Mouse (Mus musculus) ovary, postnatal 10 days (tissue): Measurements from ENCODE around the gene Med22.

ENCODE experiments used
- DNase-seq: peaks from one replicate; pipeline ENCODE4 v3.0.0; 2022; ENCODE audit warnings: low spot score

Gene Med22

DNA sequence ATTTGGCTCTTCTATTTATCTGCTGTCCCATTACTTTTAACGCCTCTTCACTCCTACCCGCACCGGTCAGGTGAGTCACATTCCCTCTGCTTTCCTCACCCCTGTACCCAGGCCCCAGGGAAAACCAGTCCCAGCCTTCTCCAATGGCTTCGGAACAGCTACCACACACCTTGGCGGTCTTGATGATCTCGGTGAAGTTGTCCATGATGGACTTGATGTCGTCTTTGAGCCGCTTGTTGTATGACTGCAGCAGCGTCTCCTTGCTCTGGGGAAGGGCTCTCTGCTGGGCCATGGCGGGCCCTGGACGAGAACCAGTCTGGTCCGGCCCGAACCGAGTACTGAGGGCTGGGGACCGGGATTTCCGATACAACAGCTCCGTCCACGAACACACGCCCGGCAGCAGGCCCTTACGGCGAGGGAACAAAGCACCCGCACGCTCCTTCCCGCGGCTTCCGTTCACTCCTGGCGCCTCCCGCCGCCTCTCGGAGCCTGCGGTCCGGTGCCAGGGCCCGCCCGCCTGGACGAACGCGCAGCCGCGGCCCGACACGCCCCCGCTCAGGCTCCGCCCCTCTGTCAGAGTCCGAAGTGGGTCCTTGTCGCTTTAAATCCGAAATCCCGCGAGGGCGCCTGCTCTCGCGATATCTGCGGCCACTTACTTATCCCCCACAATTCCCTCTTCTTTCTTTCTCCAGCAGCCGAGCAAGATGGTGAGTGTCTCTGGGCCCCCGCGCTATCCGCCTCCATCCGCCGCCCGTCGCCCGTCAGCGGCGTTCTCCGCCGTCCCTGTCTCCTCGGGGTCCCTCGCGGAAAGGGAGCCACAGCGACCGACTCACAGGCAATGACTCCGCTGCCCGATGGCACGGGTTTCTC is at the start of gene Med22, which contains the start of gene Rpl7a:
Med22 (minus strand) TSS at position 554 of the 870 bp plus-strand sequence.
Rpl7a (plus strand) TSS at position 641 of the 870 bp plus-strand sequence.
- peak; percentile 99 for DNase-seq

GRCm38 (mm10) chr2:26957488-26957859 is 47.0 kb upstream of the Med22 start:
- DNase-seq, result no peak

- no peak for DNase-seq
These were observed 46.5 kb upstream of the Med22 start for GRCm38 (mm10) chr2:26956811-26957487.

DNA sequence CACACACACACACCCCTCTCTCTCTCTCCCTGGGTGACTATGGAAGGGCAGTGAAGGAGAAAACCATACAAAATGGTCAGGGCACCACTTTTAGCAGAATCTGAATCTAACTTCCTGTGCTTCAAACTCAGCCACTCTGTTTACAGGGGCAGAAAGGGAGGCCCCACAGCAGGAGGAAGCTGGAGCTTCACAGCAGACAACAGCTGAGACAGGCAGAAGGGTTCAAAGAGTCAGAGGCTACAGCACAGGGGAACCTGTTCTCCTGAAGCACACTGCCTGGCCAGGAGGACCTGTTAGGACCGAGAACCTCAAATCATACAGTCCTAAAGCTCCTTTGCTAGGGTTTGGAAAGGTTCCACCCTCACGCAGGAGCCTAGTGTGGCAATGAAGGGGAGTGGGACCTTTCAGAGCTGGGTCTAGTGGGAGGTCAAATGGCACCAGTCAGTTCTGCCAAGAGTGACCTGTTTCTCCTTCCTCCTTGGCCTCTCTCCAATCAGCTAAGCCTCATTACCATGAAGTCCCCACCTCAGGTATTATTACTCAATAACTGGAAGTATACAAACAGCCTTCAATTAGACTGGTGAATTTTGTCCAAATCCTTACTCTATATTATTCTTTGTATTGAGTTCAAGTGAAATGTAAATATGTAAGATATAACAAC is 44.4 kb upstream of the Med22 start:
- no peak for DNase-seq

- no peak for DNase-seq
These were observed 42.4 kb upstream of the Med22 start for GRCm38 (mm10) chr2:26952866-26953265.

GRCm38 (mm10) chr2:26952193-26952592 is 41.7 kb upstream of the Med22 start:
- DNase-seq, result no peak

DNA sequence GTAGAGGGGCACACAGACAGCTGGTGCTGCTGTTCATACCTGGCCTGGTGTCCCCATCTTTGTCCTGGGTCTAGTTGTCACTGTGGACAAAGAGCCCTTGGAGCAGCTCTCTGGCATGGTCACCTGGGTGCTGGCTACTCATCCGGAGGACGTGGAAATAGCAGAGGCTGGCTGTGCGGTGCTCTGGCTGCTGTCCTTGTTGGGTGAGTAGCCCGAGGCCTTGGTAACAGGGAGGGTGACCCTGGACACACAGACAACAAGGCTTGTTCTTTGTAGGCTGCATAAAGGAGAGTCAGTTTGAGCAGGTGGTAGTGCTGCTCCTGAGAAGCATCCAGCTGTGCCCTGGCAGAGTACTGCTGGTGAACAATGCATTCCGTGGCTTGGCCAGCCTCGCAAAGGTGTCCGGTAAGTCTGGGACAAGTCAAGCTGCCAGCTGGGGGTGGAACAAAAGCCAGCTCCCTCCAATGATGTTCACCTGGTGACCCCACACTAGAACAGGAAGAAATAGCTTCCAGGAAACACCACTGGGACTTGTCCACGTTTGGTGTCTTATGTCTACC is 40.9 kb upstream of the Med22 start:
- DNase-seq, result no peak

DNA sequence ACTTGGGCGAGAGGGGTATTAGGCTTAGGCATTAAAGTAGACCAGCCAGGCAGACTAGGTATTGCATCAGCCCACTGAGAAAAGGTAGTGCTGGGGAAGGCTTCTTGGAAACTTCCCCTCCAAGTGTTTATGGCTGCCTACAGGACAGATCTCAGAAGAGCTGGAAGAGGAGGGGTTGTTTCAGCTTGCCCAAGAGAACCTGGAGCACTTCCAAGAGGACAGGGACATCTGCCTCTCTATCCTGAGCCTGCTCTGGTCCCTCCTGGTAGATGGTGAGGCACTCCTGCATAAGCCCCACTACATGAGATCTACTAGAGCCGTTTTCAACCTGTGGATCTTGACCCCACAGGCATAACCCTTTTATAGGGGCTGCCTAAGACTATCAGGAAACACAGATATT is 39.9 kb upstream of the Med22 start:
- DNase-seq, result no peak

GRCm38 (mm10) chr2:26943253-26943652 is 32.8 kb upstream of the Med22 start:
- no peak for DNase-seq

DNA sequence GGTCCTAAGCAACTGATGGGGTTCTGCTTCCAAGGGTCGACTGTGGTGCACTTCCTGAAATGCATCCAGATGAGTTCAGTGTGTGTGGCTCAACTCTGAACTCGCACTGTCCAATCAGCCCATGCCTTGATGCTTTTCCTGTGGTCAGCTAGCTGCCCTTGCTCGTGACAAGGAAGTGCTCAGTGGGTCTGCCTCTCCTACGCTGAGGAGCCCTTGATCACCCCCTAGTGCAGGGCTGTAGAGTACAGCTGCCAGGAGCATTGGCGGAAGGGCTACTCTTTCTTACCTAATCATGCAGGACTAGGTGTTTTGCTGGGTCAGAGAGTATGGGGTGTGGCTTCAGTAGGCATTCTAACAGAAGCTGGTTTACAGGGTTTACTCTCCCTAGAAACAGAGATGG is 31.1 kb upstream of the Med22 start:
- no peak for DNase-seq

GRCm38 (mm10) chr2:26936425-26936824 is 25.9 kb upstream of the Med22 start:
- DNase-seq, result no peak

- DNase-seq, result no peak
These were observed 24.8 kb upstream of the Med22 start for GRCm38 (mm10) chr2:26935286-26935685.

DNA sequence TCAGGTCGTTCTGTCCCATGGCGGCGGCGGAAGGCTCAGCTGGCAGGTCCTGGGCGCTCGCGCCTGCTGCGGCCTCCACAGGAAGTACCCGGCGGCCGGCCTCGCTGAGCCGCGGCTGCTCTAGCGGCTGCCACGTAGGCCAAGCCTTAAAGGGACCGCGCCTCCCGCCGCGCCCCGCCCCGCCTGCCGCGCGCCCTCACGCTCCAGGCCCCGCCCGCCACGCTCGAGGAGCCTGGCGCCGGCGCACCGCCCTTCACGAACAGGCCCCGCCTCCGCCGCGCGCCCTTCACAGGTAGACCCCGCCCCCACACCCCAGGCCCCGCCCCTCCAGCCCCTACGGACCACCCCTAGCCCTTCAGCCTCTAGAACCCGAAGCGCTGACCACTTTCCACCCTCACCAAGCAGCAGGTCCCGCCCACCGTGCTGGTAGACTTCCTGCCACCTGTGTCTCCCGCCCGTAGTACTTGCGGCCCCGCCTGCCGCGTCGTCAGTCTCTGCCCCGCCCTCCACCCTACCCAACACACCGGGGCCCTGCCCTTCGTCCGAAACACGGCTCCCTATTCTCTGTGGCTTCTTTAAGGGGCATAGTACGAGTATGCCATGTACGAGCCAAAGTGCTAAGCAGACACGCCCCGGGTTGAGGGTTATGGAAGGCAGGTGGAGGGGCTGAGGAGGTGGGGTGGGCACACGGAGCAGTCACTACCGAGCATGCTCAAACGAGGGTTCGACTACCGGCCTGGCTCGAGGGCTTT is 23.0 kb upstream of the Med22 start, which contains the start of the genes Surf4 and Stkld1:
Surf4 (minus strand) TSS at position 625 of the 752 bp plus-strand sequence.
Stkld1 (plus strand) TSS at position 744 of the 752 bp plus-strand sequence.
- peak; percentile 71 for DNase-seq

GRCm38 (mm10) chr2:26932473-26933303 is 22.2 kb upstream of the Med22 start:
- peak; percentile 26 for DNase-seq

GRCm38 (mm10) chr2:26930390-26930789 is 19.9 kb upstream of the Med22 start:
- no peak for DNase-seq

GRCm38 (mm10) chr2:26927745-26928476 is 17.4 kb upstream of the Med22 start:
- DNase-seq, result no peak

- DNase-seq, result no peak
These were observed 11.3 kb upstream of the Med22 start for GRCm38 (mm10) chr2:26921784-26922183.

DNA sequence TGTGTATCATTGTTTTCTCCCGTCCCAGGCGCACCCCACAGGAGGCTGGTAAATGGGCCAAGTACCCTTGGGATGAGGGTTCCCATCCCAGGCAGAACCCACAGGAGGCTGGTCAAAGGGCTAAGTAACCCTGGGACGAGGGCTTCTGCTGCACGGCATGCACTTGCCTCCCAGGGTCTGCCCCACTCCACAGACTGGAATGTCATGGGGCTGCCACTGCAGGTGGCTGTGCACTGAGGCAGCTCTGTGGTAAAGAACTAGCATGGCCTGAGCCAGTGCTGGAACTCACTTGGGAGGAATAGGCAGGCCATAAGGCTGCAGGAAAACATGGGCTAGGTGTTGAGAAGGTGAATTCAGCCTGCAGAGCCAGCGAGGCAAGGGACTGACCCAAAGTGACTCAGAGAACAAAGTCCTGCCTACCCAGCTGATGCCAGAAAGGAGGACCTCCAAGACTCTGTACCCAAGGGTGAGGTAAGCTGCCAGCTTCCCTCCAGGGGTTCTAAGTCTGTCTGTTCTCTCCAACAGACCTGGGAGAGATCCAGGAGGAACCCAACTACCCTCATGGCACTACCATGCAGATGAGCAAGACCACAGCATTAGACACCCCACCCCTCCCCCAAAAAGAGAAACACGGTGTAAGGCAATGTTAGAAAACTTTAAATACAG is 9.8 kb upstream of the Med22 start:
- no peak for DNase-seq

DNA sequence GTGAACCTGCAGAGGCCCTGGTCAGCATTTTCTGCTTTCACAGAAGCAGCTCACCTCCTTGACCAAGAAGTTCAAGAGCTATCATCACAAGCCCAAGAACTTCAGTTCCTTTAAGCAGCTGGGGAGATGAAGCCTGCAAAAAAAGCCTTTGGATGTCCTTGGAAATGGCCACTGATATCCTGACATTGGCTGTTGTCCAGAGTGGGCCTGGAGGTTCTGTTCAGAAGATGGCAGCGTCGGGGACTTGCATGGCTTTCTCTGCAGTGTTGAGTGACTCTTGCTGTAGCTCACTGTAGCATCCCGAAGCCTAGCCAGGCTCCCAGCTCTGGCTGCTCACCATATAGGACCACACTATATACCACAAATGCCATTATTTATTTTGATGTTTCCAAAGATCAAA is 9.2 kb upstream of the Med22 start:
- DNase-seq, result no peak
